Mouse (Mus musculus) adrenal gland (tissue): ENCODE measurements around the gene Tlk1.

Source experiments
- intact Hi-C: fragments of 180-260 bp; cut with DNase I; formaldehyde crosslinking; loops from one replicate; pipeline ENCODE4 v1.15.1; 2025
- long read RNA-seq, 2 experiments: library from polyadenylated mRNA; unstranded; transcript quantifications; one replicate each; pipeline ENCODE4 v2.0.0; 2020; ENCODE audit warnings: borderline replicate concordance in 1 of 2; ENCODE audit not compliant: insufficient replicate concordance in 1 of 2

Tlk1 gene
- long read RNA-seq, experiment 1, full-length matches to known transcripts, result 3 of 23 reads
- long read RNA-seq, experiment 1, partial matches to known transcripts, result 12 of 23 reads
- long read RNA-seq, experiment 1, other reads (novel, unspliced or antisense), result 8 of 23 reads
- long read RNA-seq, experiment 2, full-length matches to known transcripts, result 1 of 21 reads
- long read RNA-seq, experiment 2, partial matches to known transcripts, result 17 of 21 reads
- long read RNA-seq, experiment 2, other reads (novel, unspliced or antisense), result 3 of 21 reads

- intact Hi-C loops, result loop anchor here (10.0 kb wide), 2 partner anchors 121 to 209 kb away; no protein-coding TSS in a partner anchor
Observed at GRCm38 (mm10) chr2:70825371-70826051, at the start of gene Tlk1. Gene Tlk1 (minus strand): TSS chr2:70825728.

GRCm38 (mm10) chr2:70875129-70875528, 49.6 kb upstream of the Tlk1 start:
- intact Hi-C loops, result no loop called here

- intact Hi-C loops, result no loop called here
Observed at GRCm38 (mm10) chr2:70873168-70873567, 47.6 kb upstream of the Tlk1 start.

- intact Hi-C loops, result no loop called here
Observed at GRCm38 (mm10) chr2:70871466-70872022, 46.0 kb upstream of the Tlk1 start.

- intact Hi-C loops, result no loop called here
Observed at GRCm38 (mm10) chr2:70870819-70871218, 45.3 kb upstream of the Tlk1 start.

- intact Hi-C loops, result no loop called here
Observed at GRCm38 (mm10) chr2:70869116-70869515, 43.6 kb upstream of the Tlk1 start.

- intact Hi-C loops, result no loop called here
Observed at GRCm38 (mm10) chr2:70867231-70867630, 41.7 kb upstream of the Tlk1 start.

- intact Hi-C loops, result no loop called here
Observed at GRCm38 (mm10) chr2:70862881-70863280, 37.4 kb upstream of the Tlk1 start.

GRCm38 (mm10) chr2:70859740-70860139, 34.2 kb upstream of the Tlk1 start:
- intact Hi-C loops, result no loop called here

- intact Hi-C loops, result no loop called here
Observed at GRCm38 (mm10) chr2:70856971-70857370, 31.4 kb upstream of the Tlk1 start.

- intact Hi-C loops, result no loop called here
Observed at GRCm38 (mm10) chr2:70854231-70854888, 28.8 kb upstream of the Tlk1 start.

GRCm38 (mm10) chr2:70853329-70853728, 27.8 kb upstream of the Tlk1 start:
- intact Hi-C loops, result no loop called here

- intact Hi-C loops, result no loop called here
Observed at GRCm38 (mm10) chr2:70852796-70853221, 27.3 kb upstream of the Tlk1 start.

GRCm38 (mm10) chr2:70852186-70852795, 26.8 kb upstream of the Tlk1 start:
- intact Hi-C loops, result no loop called here

- intact Hi-C loops, result no loop called here
Observed at GRCm38 (mm10) chr2:70845871-70846270, 20.3 kb upstream of the Tlk1 start.

GRCm38 (mm10) chr2:70844694-70845395, 19.3 kb upstream of the Tlk1 start:
- intact Hi-C loops, result no loop called here

GRCm38 (mm10) chr2:70842049-70842618, 16.6 kb upstream of the Tlk1 start:
- intact Hi-C loops, result no loop called here

GRCm38 (mm10) chr2:70838536-70839216, 13.1 kb upstream of the Tlk1 start:
- intact Hi-C loops, result no loop called here

- intact Hi-C loops, result no loop called here
Observed at GRCm38 (mm10) chr2:70836306-70836651, 10.8 kb upstream of the Tlk1 start.
